In genomic region chr10:39449179-39449578, GRCm38 (mm10) we compare ENCODE assay signal across 14 mouse cellular contexts.
A peak's percentile ranks its signal among the peaks of the same experiment; 100 is the strongest.
DNase-seq lines count a peak whose midpoint lies in the region; ATAC-seq lines count a peak whose summit lies in the region.
"Had no signal": no experiment of that assay in that cellular context is flagged by ENCODE, and none has a peak within 500 bp of the region (broad histone marks: within the 10 kb centered on the region; RNA-seq: fewer than 3 reads in every experiment).

No protein-coding gene starts in this region.

- DNase-seq in kidney, adult 18-20 months = no peak
- DNase-seq in neural tube, embryonic 10.5 days (ENCODE audit: extremely low spot score, low spot score) = no peak
- no peak for DNase-seq in liver, embryonic 11.5 days (ENCODE audit: low spot score)
- DNase-seq: adrenal gland, postnatal 14 days; cerebellum, adult 11 months; liver; right cerebral cortex, adult 18-20 months had no signal

- no peak overlapping the region for H3K4me2 ChIP-seq in kidney, embryonic 15.5 days
- H3K4me2 ChIP-seq in neural tube, embryonic 13.5 days = no peak overlapping the region
- no peak overlapping the region for H3K4me2 ChIP-seq in midbrain, embryonic 16.5 days (ENCODE audit: low read length)
- H3K4me2 ChIP-seq in liver, embryonic 11.5 days = no peak overlapping the region
- H3K4me2 ChIP-seq: heart, embryonic 13.5 days; neural tube, embryonic 12.5 days had no signal

- ATAC-seq in kidney, embryonic 15.5 days (replicated peaks; ENCODE audit: low FRiP score) = no peak
- no peak for ATAC-seq in neural tube, embryonic 13.5 days (ENCODE audit: low read depth)
- ATAC-seq in common myeloid progenitor, adult 5-6 weeks (replicated peaks; ENCODE audit: low read depth, poor library complexity, severe bottlenecking) = 0 out of 2 replicates have a peak, but pooled peaks have one; percentile 19
- 0 out of 2 replicates have a peak, but pooled peaks have one; percentile 15 for ATAC-seq in midbrain, embryonic 16.5 days
- no peak for ATAC-seq in liver, embryonic 11.5 days (replicated peaks; ENCODE audit: low FRiP score)

- H3K9me3 ChIP-seq in kidney, embryonic 15.5 days (replicated peaks) = no peaks in the 10 kb centered on the region
- no peaks in the 10 kb centered on the region for H3K9me3 ChIP-seq in neural tube, embryonic 13.5 days
- no peaks in the 10 kb centered on the region for H3K9me3 ChIP-seq in midbrain, embryonic 16.5 days (replicated peaks; ENCODE audit: control insufficient read depth, low read length, poor library complexity, severe bottlenecking)
- no peaks in the 10 kb centered on the region for H3K9me3 ChIP-seq in liver, embryonic 11.5 days (ENCODE audit: control insufficient read depth, low read length)
- H3K9me3 ChIP-seq: heart, embryonic 13.5 days; neural tube, embryonic 12.5 days had no signal

- H3K27me3 ChIP-seq in kidney, embryonic 15.5 days = no peaks in the 10 kb centered on the region
- H3K27me3 ChIP-seq in neural tube, embryonic 13.5 days = no peaks in the 10 kb centered on the region
- H3K27me3 ChIP-seq in midbrain, embryonic 16.5 days (ENCODE audit: control insufficient read depth, insufficient read depth, low read depth, low read length) = no peaks in the 10 kb centered on the region
- no peaks in the 10 kb centered on the region for H3K27me3 ChIP-seq in liver, embryonic 11.5 days (replicated peaks; ENCODE audit: control insufficient read depth, insufficient read depth, low read length)
- H3K27me3 ChIP-seq: heart, embryonic 13.5 days; neural tube, embryonic 12.5 days had no signal

- WGBS in kidney, embryonic 15.5 days = 41% methylated on average over 4 of the region's 4 CpGs
- WGBS in neural tube, embryonic 13.5 days = 62% methylated on average over 4 of the region's 4 CpGs
- 73% methylated on average over 4 of the region's 4 CpGs for whole genome bisulfite sequencing in midbrain, embryonic 16.5 days
- WGBS in liver, embryonic 11.5 days = 43% methylated on average over 4 of the region's 4 CpGs

- no peaks in the 10 kb centered on the region for H3K36me3 ChIP-seq in kidney, embryonic 15.5 days
- H3K36me3 ChIP-seq in neural tube, embryonic 13.5 days = no peaks in the 10 kb centered on the region
- no peaks in the 10 kb centered on the region for H3K36me3 ChIP-seq in midbrain, embryonic 16.5 days (ENCODE audit: control insufficient read depth, insufficient read depth, low read length)
- no peaks in the 10 kb centered on the region for H3K36me3 ChIP-seq in liver, embryonic 11.5 days (ENCODE audit: control insufficient read depth, insufficient read depth, low read length)
- H3K36me3 ChIP-seq: heart, embryonic 13.5 days; neural tube, embryonic 12.5 days had no signal

- no peak overlapping the region for H3K9ac ChIP-seq in kidney, embryonic 15.5 days
- no peak overlapping the region for H3K9ac ChIP-seq in neural tube, embryonic 13.5 days
- H3K9ac ChIP-seq in midbrain, embryonic 16.5 days (ENCODE audit: low read depth, low read length) = no peak overlapping the region
- H3K9ac ChIP-seq in liver, embryonic 11.5 days (ENCODE audit: low read depth, low read length) = no peak overlapping the region
- H3K9ac ChIP-seq: heart, embryonic 13.5 days; neural tube, embryonic 12.5 days had no signal

- no peak overlapping the region for H3K4me3 ChIP-seq in kidney, embryonic 15.5 days (replicated peaks)
- no peak overlapping the region for H3K4me3 ChIP-seq in neural tube, embryonic 13.5 days
- no peak overlapping the region for H3K4me3 ChIP-seq in midbrain, embryonic 16.5 days (ENCODE audit: low read depth, low read length)
- H3K4me3 ChIP-seq in liver, embryonic 11.5 days (ENCODE audit: low read depth, low read length) = no peak overlapping the region
- H3K4me3 ChIP-seq: heart, embryonic 13.5 days; left cerebral cortex, adult 2 months; neural tube, embryonic 12.5 days had no signal

- H3K4me1 ChIP-seq in kidney, embryonic 15.5 days = peaks cover 42% of the 10 kb centered on the region
- peaks cover 68% of the 10 kb centered on the region for H3K4me1 ChIP-seq in neural tube, embryonic 13.5 days (replicated peaks)
- peaks cover 27% of the 10 kb centered on the region; the same call in 1 of the 2 replicates for H3K4me1 ChIP-seq in midbrain, embryonic 16.5 days (ENCODE audit: control insufficient read depth, insufficient read depth, low read length)
- peaks cover 5% of the 10 kb centered on the region; the same call in 1 of the 2 replicates for H3K4me1 ChIP-seq in liver, embryonic 11.5 days (replicated peaks; ENCODE audit: control insufficient read depth, insufficient read depth, low read length)

- peak overlapping the region; percentile 45; the same call in 1 of the 2 replicates for H3K27ac ChIP-seq in kidney, embryonic 15.5 days
- H3K27ac ChIP-seq in neural tube, embryonic 13.5 days (replicated peaks) = peak overlapping the region; percentile 67; the same call in 1 of the 2 replicates
- no peak overlapping the region for H3K27ac ChIP-seq in midbrain, embryonic 16.5 days (ENCODE audit: low read length)
- H3K27ac ChIP-seq in liver, embryonic 11.5 days (ENCODE audit: low read depth, low read length) = no peak overlapping the region
- H3K27ac ChIP-seq: left cerebral cortex, adult 2 months; neural tube, embryonic 12.5 days had no signal

Comparison
In these comparisons a context has a peak if more than half of its experiments do, and no peak if none do; other contexts are left out.
1. ATAC-seq: peak in common myeloid progenitor, adult 5-6 weeks (single experiment) and midbrain, embryonic 16.5 days (single experiment); none in kidney, embryonic 15.5 days (single experiment), neural tube, embryonic 13.5 days (single experiment) and liver, embryonic 11.5 days (single experiment).
2. H3K27ac ChIP-seq: peak in kidney, embryonic 15.5 days (single experiment) and neural tube, embryonic 13.5 days (single experiment); none in midbrain, embryonic 16.5 days (single experiment) and liver, embryonic 11.5 days (single experiment).